Mouse (Mus musculus) adrenal gland (tissue): ENCODE measurements at regions not wholly inside any gene's neighbourhood (a gene's known extent, or its start where the extent isn't known, plus 50 kb on each side); places are given as distances from the start of the nearest gene placed in this dataset.

Source experiments
- intact Hi-C: fragments of 180-260 bp; cut with DNase I; formaldehyde crosslinking; loops from one replicate; pipeline ENCODE4 v1.15.1; 2025

DNA sequence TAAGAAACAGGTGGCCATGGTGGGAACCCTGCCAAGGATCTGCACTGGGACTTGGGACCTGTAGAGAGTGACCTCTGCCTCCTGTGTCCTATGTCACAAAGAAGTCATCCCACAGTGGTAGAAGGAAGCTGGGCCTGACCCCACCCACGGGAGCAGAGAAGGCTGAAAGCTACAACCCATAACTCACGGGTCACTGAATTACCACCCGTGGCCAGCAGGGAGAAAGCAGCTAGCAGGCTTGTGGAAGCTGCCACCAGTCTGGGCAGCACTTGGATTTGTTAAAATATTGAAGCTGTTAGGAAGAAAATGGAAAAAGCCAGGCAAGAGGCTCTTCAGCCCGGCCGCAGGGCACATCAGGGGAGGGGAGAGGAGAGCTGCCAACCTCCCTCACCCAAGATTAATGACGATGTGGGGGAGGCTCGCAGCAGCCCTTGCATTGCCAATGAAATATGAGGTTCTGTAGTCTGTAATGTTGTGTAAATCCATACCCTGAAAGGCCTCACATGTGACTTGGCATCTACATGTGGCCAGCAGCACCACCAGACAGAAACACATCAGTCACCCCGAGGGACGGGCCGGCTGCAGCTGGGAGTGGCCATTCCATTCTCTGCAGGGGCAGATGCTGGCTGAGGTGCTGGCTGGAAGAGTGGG lies 94.5 kb downstream of the Olfm1 start:
- intact Hi-C loops, result no loop called here

GRCm38 (mm10) chr2:28289339-28289738 lies 96.5 kb downstream of the Olfm1 start:
- intact Hi-C loops, result no loop called here

GRCm38 (mm10) chr2:28289860-28290471 lies 97.2 kb downstream of the Olfm1 start:
- intact Hi-C loops, result no loop called here

- intact Hi-C loops, result no loop called here
These were observed 101.7 kb downstream of the Olfm1 start for GRCm38 (mm10) chr2:28294509-28294908.

DNA sequence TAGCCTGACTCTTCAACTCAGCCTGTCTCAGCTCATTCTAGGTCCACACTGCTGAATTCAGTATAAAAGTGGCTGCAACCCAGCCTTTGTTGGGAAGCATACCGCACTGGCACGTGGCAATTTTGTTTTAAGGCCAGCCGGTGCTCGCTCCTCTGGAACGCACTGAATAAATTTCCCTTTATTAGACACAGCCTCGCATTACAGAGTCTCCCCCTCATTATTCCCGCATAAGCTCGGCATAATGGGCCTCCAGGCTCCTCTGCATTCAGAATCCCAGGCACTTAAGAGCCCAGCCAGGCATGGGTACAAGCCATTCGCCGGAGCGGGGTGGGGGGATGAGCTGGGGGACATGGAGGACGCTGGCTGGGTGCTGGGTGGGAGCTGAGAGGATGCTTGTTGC lies 103.4 kb downstream of the Olfm1 start:
- intact Hi-C loops, result no loop called here

DNA sequence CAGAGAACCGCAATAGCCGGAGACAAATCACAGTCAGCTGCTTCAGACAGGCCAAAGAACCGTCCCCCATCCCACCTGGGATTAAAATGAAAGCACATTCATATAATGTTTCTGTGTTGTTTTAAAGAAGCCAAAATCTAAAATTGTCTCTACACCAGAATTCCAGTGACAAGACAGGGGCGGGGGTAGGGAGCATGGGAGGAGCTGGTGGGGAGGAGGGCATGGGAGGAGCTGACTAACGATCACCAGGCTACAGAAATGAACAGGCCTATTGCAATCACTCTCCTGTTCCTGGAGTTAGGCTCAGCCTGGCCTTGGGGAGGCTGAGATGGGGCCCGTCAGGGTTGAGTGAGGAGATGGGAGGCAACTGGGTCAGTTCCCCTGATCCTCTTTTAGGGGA lies 105.9 kb downstream of the Olfm1 start:
- intact Hi-C loops, result no loop called here

GRCm38 (mm10) chr2:28299346-28299745 lies 106.6 kb downstream of the Olfm1 start:
- intact Hi-C loops, result no loop called here

- intact Hi-C loops, result loop anchor here (5.0 kb wide), 1 partner anchor 116 kb away; no protein-coding TSS in a partner anchor
These were observed 108.5 kb downstream of the Olfm1 start for GRCm38 (mm10) chr2:28301313-28301712.

GRCm38 (mm10) chr2:28303936-28304335 lies 111.1 kb downstream of the Olfm1 start:
- intact Hi-C loops, result loop anchor here (1.0 to 5.0 kb wide), 2 partner anchors 100 to 113 kb away; no protein-coding TSS in a partner anchor

DNA sequence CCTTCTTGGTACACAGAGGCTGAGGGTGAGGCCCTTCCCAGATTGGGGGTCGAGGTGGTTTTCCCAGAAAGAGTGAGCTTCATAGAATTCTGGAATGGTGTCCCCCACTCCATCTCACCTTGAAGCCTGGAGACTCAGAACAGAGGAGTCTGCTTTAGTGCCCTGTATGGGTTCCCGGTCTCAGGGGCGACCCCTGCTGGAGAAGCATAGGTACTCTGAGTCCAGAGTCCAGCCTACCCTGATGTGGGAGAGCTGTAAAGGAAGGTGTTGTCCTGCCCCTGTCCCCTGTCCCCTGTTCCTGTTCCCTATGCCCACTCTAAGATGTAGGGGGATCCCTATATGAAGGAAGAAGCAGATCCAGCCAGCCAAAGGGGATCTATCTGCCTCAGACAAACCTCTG lies 111.9 kb downstream of the Olfm1 start:
- intact Hi-C loops, result loop anchor here (1.0 to 5.0 kb wide), 2 partner anchors 100 to 113 kb away; no protein-coding TSS in a partner anchor

- intact Hi-C loops, result no loop called here
These were observed 116.3 kb downstream of the Olfm1 start for GRCm38 (mm10) chr2:28309122-28309521.

DNA sequence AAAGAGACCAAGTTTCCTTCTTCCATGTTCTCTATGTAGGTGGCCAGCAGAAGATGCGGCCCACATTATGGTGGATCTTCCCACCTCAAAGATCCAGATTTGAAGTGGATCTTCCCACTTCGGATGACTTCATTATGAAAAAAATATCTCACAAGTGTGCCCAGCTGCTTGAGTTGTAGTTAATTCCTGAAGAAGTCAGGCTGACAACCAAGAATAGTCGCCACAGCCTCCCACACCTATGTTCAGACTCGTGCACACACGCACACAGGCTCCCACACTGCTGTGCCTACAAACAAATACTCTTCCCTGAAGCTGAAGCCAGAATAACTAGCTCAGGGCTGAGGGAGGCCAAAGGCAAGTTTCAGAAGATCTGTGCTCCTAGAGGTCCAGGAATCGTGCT lies 119.4 kb downstream of the Olfm1 start:
- intact Hi-C loops, result no loop called here

GRCm38 (mm10) chr2:28325502-28325901 lies 121.1 kb upstream of the Ppp1r26 start:
- intact Hi-C loops, result no loop called here

GRCm38 (mm10) chr2:28326056-28326455 lies 120.5 kb upstream of the Ppp1r26 start:
- intact Hi-C loops, result no loop called here

DNA sequence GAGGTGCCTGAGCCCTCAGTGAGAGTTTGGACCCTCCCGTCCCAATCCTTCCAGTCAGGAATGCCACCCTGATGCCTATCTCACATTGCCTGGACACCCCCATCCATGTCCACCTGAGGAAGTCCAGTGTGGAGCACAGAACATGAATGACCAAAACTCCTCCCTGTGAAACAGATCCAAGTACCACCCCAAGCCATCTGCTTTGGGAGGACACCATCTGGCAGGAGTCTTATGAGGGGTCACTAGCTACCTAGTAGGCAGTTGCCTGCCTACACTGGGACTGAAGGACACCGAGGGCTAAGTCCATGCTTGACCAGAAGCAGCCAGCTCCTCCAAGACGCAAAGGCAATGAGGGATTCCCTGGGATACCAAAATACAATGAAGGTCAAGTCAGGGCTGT lies 119.9 kb upstream of the Ppp1r26 start:
- intact Hi-C loops, result no loop called here

DNA sequence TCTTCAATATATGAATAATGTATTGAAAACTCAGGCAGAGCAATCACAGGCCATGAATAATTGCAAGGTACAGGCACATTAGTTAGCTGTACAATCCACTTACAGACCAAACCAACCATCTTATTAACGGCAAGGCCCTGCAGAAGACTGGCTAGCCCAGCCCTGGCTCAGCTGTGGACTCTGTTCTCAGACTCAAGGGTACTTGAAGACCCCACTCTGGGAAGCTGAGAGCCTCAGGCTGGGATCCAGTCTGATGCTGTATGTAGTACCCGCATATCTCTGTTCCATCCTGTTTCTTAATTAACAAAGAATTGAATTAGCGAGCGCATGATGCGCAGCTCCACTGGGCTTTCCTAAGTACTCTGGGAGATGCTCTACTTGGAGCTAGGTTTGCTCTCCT lies 117.5 kb upstream of the Ppp1r26 start:
- intact Hi-C loops, result no loop called here

DNA sequence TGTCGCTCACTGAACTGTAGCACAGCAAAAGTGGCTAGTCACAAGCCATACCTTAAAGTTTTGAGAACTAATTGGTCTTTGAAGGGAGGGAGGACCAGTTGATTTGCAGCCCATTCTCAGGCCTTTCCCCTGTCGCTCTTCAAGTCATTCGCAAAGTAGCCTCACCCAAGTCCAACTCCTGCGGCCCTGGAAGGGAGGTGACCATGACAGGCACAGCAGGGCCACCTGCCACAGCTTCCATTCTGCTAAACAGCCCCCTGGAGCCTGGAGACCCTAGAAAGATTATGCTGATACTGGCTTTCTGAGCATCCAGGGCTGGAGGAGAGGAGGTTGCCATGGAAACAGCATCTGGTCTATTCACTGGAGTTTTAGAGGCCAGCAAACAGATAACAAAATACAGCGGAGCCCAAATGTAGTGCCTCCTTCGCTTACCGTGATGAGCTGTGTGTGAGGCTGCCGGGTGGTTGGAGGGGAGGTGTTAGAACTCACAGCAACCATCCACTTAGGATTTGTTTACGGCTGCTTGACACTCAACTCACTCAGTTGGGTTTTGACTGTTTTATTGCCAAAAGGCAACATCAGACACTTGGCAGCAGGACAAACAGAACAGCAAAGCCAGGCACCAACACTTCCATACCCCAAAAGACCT lies 111.3 kb upstream of the Ppp1r26 start:
- intact Hi-C loops, result no loop called here

DNA sequence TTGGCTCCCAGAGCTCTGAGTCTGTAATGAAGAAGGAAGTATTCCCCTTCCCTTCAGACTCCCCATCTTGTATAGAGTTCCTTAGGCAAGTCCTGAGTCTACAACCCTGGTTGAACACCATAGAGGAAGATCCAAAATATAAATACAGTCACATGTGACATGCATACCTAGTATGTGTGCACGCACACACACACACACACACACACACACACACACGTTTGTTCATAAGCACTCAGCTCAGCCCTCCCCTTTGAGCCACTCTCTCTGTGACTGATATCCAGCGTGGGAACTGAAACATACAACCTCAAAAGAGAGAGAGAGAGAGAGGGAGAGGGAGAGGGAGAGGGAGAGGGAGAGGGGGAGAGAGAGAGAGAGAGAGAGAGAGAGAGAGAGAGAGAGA lies 110.8 kb upstream of the Ppp1r26 start:
- intact Hi-C loops, result no loop called here

DNA sequence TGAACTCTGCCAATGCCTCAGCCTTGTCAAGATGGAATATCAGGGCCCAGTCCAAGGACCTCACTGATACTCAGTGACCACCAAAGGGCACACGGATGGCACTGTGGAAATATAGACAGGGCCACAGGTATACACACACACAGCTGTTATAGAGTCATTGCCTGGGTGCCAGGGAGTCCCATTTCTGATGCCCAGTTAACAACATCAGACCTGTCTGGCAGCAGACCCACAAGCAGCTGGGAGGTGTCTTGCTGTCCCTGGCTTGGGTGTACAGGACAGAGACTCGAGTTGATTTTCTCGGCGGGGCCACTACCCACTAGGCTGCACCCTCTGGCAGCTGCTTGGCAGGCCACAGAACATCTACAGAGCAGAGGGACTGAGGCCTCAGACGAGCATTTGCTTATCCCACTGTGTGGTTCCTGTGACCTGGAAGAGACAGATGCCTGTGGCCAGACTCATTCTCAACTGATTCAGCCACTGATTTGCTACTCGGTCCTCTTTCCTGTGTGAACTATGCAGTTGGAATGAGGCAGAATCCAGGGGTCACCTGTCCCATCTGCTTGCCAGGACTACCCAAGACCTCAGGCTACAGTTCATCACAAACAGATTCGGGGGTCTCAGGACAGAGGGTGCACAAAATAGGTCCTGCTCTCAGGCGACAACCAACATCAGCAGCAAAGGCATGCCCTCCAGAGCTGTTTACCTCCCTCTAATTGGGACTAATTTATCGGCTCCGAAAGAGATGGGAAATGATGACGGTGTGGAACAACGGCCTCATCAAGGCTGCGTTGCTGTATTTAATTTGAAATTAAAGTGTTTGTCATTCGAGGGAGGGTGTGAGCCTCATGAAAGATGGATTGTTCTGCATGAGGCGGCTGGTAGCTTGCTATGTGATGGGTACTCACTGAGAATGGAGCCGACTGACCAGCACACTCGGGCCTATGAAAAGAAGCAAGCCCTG lies 110.0 kb upstream of the Ppp1r26 start:
- intact Hi-C loops, result no loop called here

DNA sequence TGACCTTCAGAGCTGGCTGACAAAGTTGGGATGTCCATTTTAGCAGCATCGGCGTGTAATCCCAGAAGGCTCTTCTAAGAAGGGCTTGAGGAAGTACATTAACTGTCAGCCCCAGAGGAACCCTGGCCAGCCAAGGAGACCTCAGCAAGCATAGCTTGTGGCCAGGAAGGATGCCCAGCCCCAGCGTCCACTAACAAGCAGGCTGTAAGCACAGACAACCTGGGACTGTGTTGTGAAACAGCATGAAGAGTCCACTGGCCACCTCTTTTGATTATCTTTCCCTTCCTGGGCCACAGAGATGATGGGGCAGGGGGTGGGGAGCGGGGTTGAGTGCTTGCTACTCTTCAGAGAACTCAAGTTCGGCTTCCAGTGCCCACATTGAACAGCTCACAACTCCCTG lies 109.0 kb upstream of the Ppp1r26 start:
- intact Hi-C loops, result no loop called here

DNA sequence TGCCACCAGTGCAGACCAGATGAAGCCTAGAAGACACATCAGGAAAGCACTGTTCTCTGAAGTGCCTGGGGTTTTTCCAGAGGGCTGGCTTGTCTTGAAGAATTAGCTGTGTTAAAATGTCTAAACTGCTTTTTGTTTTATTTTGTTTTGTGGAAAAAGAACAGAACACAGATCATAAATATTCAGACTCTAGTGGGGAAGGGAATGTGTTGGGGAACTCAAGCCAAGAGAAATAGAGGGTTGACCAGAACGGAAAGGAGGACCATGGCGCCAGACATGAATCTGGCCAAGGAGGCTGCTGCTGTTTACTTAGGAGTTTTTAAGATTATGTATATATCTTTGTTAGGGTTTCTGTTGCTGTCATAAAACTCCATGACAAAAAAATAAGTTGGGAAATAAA lies 105.3 kb upstream of the Ppp1r26 start:
- intact Hi-C loops, result no loop called here
